Mouse (Mus musculus): ENCODE measurements around the gene Cdkl3. TPM values are rescaled to one million over a fixed set of nuclear protein-coding genes. Genes with fewer than 3 reads are reported as not detected.
A peak's percentile ranks its signal among the peaks of the same experiment; 100 is the strongest.

The Cdkl3 gene
- polyA plus RNA-seq, 1 experiment from 2014 or later = 4.8 TPM

- H3K27ac ChIP-seq (replicated peaks) = peak overlapping the region; percentile 79
- no peaks in the 10 kb centered on the region for H3K36me3 ChIP-seq (ENCODE audit: control insufficient read depth, insufficient read depth, low read length)
- 13% methylated on average over 9 of the region's 9 CpGs for WGBS
- H3K27me3 ChIP-seq (ENCODE audit: control insufficient read depth, insufficient read depth, low read length) = no peaks in the 10 kb centered on the region
- H3K9ac ChIP-seq (ENCODE audit: low read length) = peak overlapping the region; percentile 50; the same call in 1 of the 2 replicates
- peak overlapping the region; percentile 34 for H3K4me2 ChIP-seq (replicated peaks; ENCODE audit: low read depth)
- no peaks in the 10 kb centered on the region for H3K9me3 ChIP-seq (ENCODE audit: control insufficient read depth, low read length)
- no peak overlapping the region for H3K4me3 ChIP-seq (ENCODE audit: low read depth, low read length)
- DNase-seq (ENCODE audit: low spot score) (no peak), ATAC-seq (ENCODE audit: low FRiP score, low TSS enrichment) (no peak)
- H3K4me1 ChIP-seq (replicated peaks; ENCODE audit: control insufficient read depth, insufficient read depth) = 0 out of 2 replicates have a peak, but pooled peaks cover 9% of the 10 kb centered on the region
- no peak for TF ChIP-seq EP300 (optimal IDR thresholded peaks at IDR 0.05)
- no peak for TF ChIP-seq CTCF (IDR thresholded peaks at IDR 0.05; ENCODE audit: low read depth)
Observed at GRCm38 (mm10) chr11:52086204-52086864, 82.3 kb downstream of the Cdkl3 start.

DNA sequence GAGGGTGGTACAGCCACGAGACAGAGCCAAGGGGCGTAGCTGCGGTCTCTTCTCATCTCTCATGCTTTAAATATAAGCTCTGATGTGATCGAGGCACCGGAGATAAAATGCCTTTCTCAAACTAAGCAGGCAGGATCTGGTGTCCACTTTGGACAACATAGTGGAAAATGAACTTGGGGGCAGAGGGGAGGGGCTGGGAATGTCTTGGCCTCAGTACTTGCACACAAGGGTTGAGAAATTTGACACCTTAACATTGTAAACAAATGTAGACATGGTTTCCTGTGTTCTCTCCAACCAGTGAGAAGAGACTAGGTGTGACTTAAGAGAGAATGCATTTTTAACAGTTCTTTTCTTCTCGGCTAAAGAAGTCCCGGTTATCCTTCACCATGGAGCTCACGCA, 85.3 kb downstream of the Cdkl3 start:
- TF ChIP-seq EP300 (optimal IDR thresholded peaks at IDR 0.05) = no peak
- TF ChIP-seq CTCF (IDR thresholded peaks at IDR 0.05; ENCODE audit: low read depth) = no peak
- WGBS = 25% methylated on average over 8 of the region's 8 CpGs
- Histone ChIP-seq H3K36me3 (ENCODE audit: control insufficient read depth, insufficient read depth, low read length) (no peaks in the 10 kb centered on the region), H3K4me3 (ENCODE audit: low read depth, low read length) (no peak overlapping the region), H3K9me3 (ENCODE audit: control insufficient read depth, low read length) (no peaks in the 10 kb centered on the region), H3K27me3 (ENCODE audit: control insufficient read depth, insufficient read depth, low read length) (no peaks in the 10 kb centered on the region), H3K4me2 (replicated peaks; ENCODE audit: low read depth) (no peak overlapping the region), H3K27ac (replicated peaks) (peak overlapping the region; percentile 45; the same call in 1 of the 2 replicates), H3K9ac (ENCODE audit: low read length) (no peak overlapping the region), H3K4me1 (replicated peaks; ENCODE audit: control insufficient read depth, insufficient read depth) (0 out of 2 replicates have a peak, but pooled peaks cover 9% of the 10 kb centered on the region)
- peak; percentile 14; the same call in 1 of the 2 replicates for ATAC-seq (ENCODE audit: low FRiP score, low TSS enrichment)
- DNase-seq (ENCODE audit: low spot score) = peak; percentile 23

DNA sequence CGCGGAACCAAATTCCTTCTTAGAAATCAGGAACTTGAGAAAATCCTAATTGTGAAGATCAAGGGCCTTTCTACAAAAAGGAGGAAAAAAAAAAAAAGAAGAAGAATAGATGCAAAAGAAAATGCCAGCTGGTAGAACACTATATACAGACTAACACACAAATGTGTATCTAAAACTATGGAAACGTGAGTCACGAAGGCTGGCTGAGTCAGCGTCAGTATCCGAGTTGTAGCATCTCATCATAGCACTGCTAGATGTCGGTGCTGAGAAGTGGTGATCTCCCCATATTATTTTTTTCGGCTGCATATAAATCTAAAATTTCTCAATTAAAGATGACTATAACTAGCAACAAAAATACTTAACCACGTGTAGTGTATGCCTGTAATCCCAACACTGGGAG, 87.2 kb downstream of the Cdkl3 start:
- no peak for ATAC-seq (ENCODE audit: low FRiP score, low TSS enrichment)
- H3K9ac ChIP-seq (ENCODE audit: low read length) = no peak overlapping the region
- H3K27me3 ChIP-seq (ENCODE audit: control insufficient read depth, insufficient read depth, low read length) = no peaks in the 10 kb centered on the region
- no peak overlapping the region for H3K4me2 ChIP-seq (replicated peaks; ENCODE audit: low read depth)
- 0 out of 2 replicates have a peak, but pooled peaks cover 7% of the 10 kb centered on the region for H3K4me1 ChIP-seq (replicated peaks; ENCODE audit: control insufficient read depth, insufficient read depth)
- H3K4me3 ChIP-seq (ENCODE audit: low read depth, low read length) = no peak overlapping the region
- WGBS = 87% methylated on average over 9 of the region's 9 CpGs
- no peaks in the 10 kb centered on the region for H3K9me3 ChIP-seq (ENCODE audit: control insufficient read depth, low read length)
- no peak overlapping the region for H3K27ac ChIP-seq (replicated peaks)
- no peak for DNase-seq (ENCODE audit: low spot score)
- no peaks in the 10 kb centered on the region for H3K36me3 ChIP-seq (ENCODE audit: control insufficient read depth, insufficient read depth, low read length)
- no peak for TF ChIP-seq CTCF (IDR thresholded peaks at IDR 0.05; ENCODE audit: low read depth)
- TF ChIP-seq EP300 (optimal IDR thresholded peaks at IDR 0.05) = no peak

- WGBS = 56% methylated on average over 5 of the region's 5 CpGs
- Histone ChIP-seq H3K27ac (replicated peaks) (peak overlapping the region; percentile 74), H3K36me3 (ENCODE audit: control insufficient read depth, insufficient read depth, low read length) (no peaks in the 10 kb centered on the region), H3K4me1 (replicated peaks; ENCODE audit: control insufficient read depth, insufficient read depth) (no peaks in the 10 kb centered on the region; the same call in 1 of the 2 replicates), H3K9me3 (ENCODE audit: control insufficient read depth, low read length) (no peaks in the 10 kb centered on the region), H3K27me3 (ENCODE audit: control insufficient read depth, insufficient read depth, low read length) (no peaks in the 10 kb centered on the region), H3K9ac (ENCODE audit: low read length) (no peak overlapping the region), H3K4me3 (ENCODE audit: low read depth, low read length) (no peak overlapping the region), H3K4me2 (replicated peaks; ENCODE audit: low read depth) (no peak overlapping the region)
- DNase-seq (ENCODE audit: low spot score) (peak; percentile 69), ATAC-seq (ENCODE audit: low FRiP score, low TSS enrichment) (peak; percentile 51)
- TF ChIP-seq EP300 (optimal IDR thresholded peaks at IDR 0.05) (no peak), CTCF (IDR thresholded peaks at IDR 0.05; ENCODE audit: low read depth) (no peak)
Observed at GRCm38 (mm10) chr11:52094568-52094967, 90.5 kb downstream of the Cdkl3 start.

DNA sequence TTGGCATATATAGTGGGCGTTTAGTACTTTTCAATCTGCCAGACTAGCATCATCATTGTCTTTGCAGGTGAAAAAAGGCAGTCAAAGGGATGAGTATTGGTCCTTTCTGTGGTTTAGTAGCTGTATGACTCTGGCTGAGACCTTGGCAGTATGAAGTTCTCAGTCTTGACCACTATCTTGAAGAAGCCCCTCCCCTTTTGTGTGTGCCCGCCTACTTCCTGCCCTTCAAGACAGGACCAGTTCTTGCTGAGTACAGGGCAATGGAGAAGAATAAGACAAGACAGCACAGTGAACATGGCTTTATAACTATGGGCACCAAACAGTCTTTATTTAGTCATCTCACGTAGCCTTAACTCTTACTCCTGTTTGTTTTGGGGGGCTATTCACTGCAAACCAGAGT, 93.0 kb downstream of the Cdkl3 start:
- DNase-seq (ENCODE audit: low spot score) (no peak), ATAC-seq (ENCODE audit: low FRiP score, low TSS enrichment) (no peak)
- TF ChIP-seq EP300 (optimal IDR thresholded peaks at IDR 0.05) (no peak), CTCF (IDR thresholded peaks at IDR 0.05; ENCODE audit: low read depth) (no peak)
- Histone ChIP-seq H3K36me3 (ENCODE audit: control insufficient read depth, insufficient read depth, low read length) (no peaks in the 10 kb centered on the region), H3K27ac (replicated peaks) (peak overlapping the region; percentile 100), H3K4me3 (ENCODE audit: low read depth, low read length) (no peak overlapping the region), H3K9me3 (ENCODE audit: control insufficient read depth, low read length) (no peaks in the 10 kb centered on the region), H3K27me3 (ENCODE audit: control insufficient read depth, insufficient read depth, low read length) (no peaks in the 10 kb centered on the region), H3K9ac (ENCODE audit: low read length) (no peak overlapping the region), H3K4me1 (replicated peaks; ENCODE audit: control insufficient read depth, insufficient read depth) (peaks cover 5% of the 10 kb centered on the region; the same call in 1 of the 2 replicates), H3K4me2 (replicated peaks; ENCODE audit: low read depth) (no peak overlapping the region)
- WGBS = 70% methylated on average over 3 of the region's 3 CpGs

GRCm38 (mm10) chr11:52097596-52097995, 93.6 kb downstream of the Cdkl3 start:
- TF ChIP-seq CTCF (IDR thresholded peaks at IDR 0.05; ENCODE audit: low read depth) = no peak
- no peak for TF ChIP-seq EP300 (optimal IDR thresholded peaks at IDR 0.05)
- H3K36me3 ChIP-seq (ENCODE audit: control insufficient read depth, insufficient read depth, low read length) = no peaks in the 10 kb centered on the region
- no peak overlapping the region for H3K9ac ChIP-seq (ENCODE audit: low read length)
- no peak for DNase-seq (ENCODE audit: low spot score)
- no peaks in the 10 kb centered on the region for H3K27me3 ChIP-seq (ENCODE audit: control insufficient read depth, insufficient read depth, low read length)
- H3K27ac ChIP-seq (replicated peaks) = peak overlapping the region; percentile 100
- H3K4me3 ChIP-seq (ENCODE audit: low read depth, low read length) = no peak overlapping the region
- no peaks in the 10 kb centered on the region for H3K9me3 ChIP-seq (ENCODE audit: control insufficient read depth, low read length)
- no peak for ATAC-seq (ENCODE audit: low FRiP score, low TSS enrichment)
- no peak overlapping the region for H3K4me2 ChIP-seq (replicated peaks; ENCODE audit: low read depth)
- H3K4me1 ChIP-seq (replicated peaks; ENCODE audit: control insufficient read depth, insufficient read depth) = peaks cover 7% of the 10 kb centered on the region; the same call in 1 of the 2 replicates
- WGBS = 64% methylated on average over 2 of the region's 2 CpGs

All from stomach, postnatal 0 days (tissue).